Mouse (Mus musculus) cerebellum, adult 2 months (tissue): ENCODE measurements around the gene Abl1. TPM values are rescaled to one million over a fixed set of nuclear protein-coding genes. Genes with fewer than 3 reads are reported as not detected.
"Not testable (repeated sequence)": the region's sequence is repeated elsewhere in the genome, so short reads cannot be mapped to it uniquely, and the experiment has no call there.

ENCODE experiments used
- DNase-seq, 2 experiments: peaks; one replicate each; pipeline ENCODE4 v3.0.0; 2021
- H3K27ac ChIP-seq: fragments of 200-500 bp; 2 replicates; pipeline ENCODE4 v1.5.1; 2012; ENCODE audit warnings: low read length, control low read depth, inconsistent platforms; ENCODE audit not compliant: insufficient read depth
- H3K27me3 ChIP-seq: fragments of 200-500 bp; 2 replicates; pipeline ENCODE4 v1.6.1; 2012; ENCODE audit warnings: inconsistent platforms, mild to moderate bottlenecking, low read length, moderate library complexity; ENCODE audit not compliant: control insufficient read depth, insufficient read depth
- H3K4me1 ChIP-seq: fragments of 200-500 bp; 2 replicates; pipeline ENCODE4 v1.6.1; 2011; ENCODE audit warnings: low read length; ENCODE audit not compliant: control insufficient read depth, insufficient read depth
- H3K4me3 ChIP-seq: fragments of 200-500 bp; replicated peaks from 2 replicates; pipeline ENCODE3; 2011; ENCODE audit warnings: mild to moderate bottlenecking, low read depth, low read length, control low read depth; ENCODE audit not compliant: insufficient read depth
- CTCF ChIP-seq: fragments of 200-500 bp; IDR thresholded peaks from 2 replicates; pipeline ENCODE4 v1.5.1; 2011; ENCODE audit warnings: low read depth, mild to moderate bottlenecking, control low read depth, low read length, moderate library complexity, borderline replicate concordance; ENCODE audit not compliant: insufficient read depth
- POLR2A ChIP-seq: fragments of 200-500 bp; IDR thresholded peaks from 2 replicates; pipeline ENCODE4 v1.6.1; 2011; ENCODE audit warnings: low read length, control low read depth, borderline replicate concordance; ENCODE audit not compliant: insufficient read depth
- WGBS: fragments of 180-500 bp; shearing (Covaris S2); methylation state at CpG from one replicate; pipeline ENCODE4 v1.1.7; 2018; 5-methylcytosine and 5-hydroxymethylcytosine counted together
- polyA plus RNA-seq: library from polyadenylated mRNA; depleted of rRNA; stranded (reverse); fragments of >200 nt; gene quantifications from 2 replicates; pipeline ENCODE4 v1.2.3, GENCODE M21; 2012

The Abl1 gene
- polyA plus RNA-seq, 1 experiment = 45.0 TPM

GRCm38 (mm10) chr2:31653971-31654853 lies 34.0 kb upstream of the Abl1 start:
- TF ChIP-seq CTCF (no peak), POLR2A (no peak)
- no peaks in the 10 kb centered on the region for H3K27me3 ChIP-seq
- peak; percentile 47 to 54 for DNase-seq
- whole genome bisulfite sequencing = under 1% methylated on average over 88 of the region's 109 CpGs
- H3K4me3 ChIP-seq = peak overlapping the region; percentile 65
- H3K27ac ChIP-seq = no peak overlapping the region
- no peaks in the 10 kb centered on the region for H3K4me1 ChIP-seq

DNA sequence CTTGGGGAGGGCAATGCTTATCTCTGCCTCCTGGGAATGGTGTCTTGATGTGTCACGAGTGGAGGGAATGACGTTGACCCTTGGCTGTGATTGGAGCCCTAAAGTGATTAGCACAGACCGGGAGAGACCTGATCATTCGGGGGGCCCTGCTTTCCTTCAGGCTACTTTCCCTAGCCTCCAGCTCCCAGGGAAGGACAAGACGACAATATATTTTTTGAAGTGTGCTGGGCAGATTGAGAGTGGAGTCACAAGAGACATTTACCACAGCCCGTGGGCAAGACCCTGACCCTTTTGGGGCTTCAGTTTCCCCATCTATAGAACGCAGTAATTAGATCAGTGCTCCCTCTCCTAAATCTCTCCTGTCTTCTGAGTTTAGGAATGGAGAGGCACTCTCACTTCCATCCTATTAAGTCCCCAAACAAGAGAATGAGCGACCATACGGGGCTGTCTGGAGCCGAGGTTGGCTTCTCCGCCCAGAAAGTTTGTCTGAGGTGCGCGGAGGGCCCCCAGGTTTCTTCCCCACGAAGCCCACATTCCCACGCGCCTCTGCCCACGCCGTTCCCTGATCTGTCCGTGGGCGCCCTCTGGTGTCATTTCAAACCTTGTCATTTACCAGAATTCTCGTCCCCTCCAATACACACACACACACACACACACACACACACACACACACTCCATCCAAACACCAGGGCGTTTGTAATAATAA lies 33.2 kb upstream of the Abl1 start:
- peak; percentile 47 to 71 for DNase-seq
- Histone ChIP-seq H3K27ac (no peak overlapping the region), H3K4me1 (no peaks in the 10 kb centered on the region), H3K27me3 (no peaks in the 10 kb centered on the region; the same call in 1 of the 2 replicates), H3K4me3 (peak overlapping the region; percentile 48)
- WGBS = 3% methylated on average over 22 of the region's 22 CpGs
- TF ChIP-seq CTCF (peak; percentile 63; the same call in 1 of the 2 replicates), POLR2A (no peak)

- no peaks in the 10 kb centered on the region; the same call in 1 of the 2 replicates for H3K27me3 ChIP-seq
- no peak for TF ChIP-seq POLR2A
- no peak for TF ChIP-seq CTCF
- no peak for DNase-seq
- H3K4me1 ChIP-seq = no peaks in the 10 kb centered on the region
- no peak overlapping the region for H3K4me3 ChIP-seq
- WGBS = 90% methylated on average over 7 of the region's 7 CpGs
- no peak overlapping the region for H3K27ac ChIP-seq
Measured at GRCm38 (mm10) chr2:31656374-31656773, 31.8 kb upstream of the Abl1 start.

GRCm38 (mm10) chr2:31662939-31663803 lies 25.0 kb upstream of the Abl1 start:
- no peak for TF ChIP-seq CTCF
- no peak for TF ChIP-seq POLR2A
- no peak for DNase-seq
- H3K4me1 ChIP-seq = no peaks in the 10 kb centered on the region
- H3K4me3 ChIP-seq = no peak overlapping the region
- 78% methylated on average over 8 of the region's 8 CpGs for WGBS
- H3K27ac ChIP-seq = no peak overlapping the region
- H3K27me3 ChIP-seq = no peaks in the 10 kb centered on the region; the same call in 1 of the 2 replicates

GRCm38 (mm10) chr2:31663804-31664180 lies 24.4 kb upstream of the Abl1 start:
- no peaks in the 10 kb centered on the region; the same call in 1 of the 2 replicates for H3K27me3 ChIP-seq

DNA sequence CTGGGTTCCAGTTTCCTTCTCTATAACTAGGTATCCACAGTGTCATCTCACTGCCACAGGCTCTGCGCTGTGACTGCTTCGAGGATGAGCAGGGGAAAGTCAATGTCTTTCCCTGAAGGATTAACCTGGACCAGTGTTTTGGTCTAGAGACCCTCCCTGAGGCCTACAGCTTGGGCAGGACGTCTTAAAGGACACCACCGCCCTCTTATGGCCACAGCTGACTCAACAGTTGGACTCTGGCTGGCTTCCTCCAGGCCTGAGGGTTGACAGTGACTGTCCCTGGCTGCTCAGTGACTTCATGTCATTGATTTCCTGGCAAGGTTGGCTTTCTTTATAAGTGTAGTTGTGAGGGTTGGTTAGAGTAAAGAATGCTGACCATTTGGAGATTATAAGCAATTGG lies 20.8 kb upstream of the Abl1 start:
- 32% methylated on average over 4 of the region's 4 CpGs for WGBS
- no peaks in the 10 kb centered on the region for H3K27me3 ChIP-seq

More at GRCm38 (mm10) chr2:31663804-31664180, 24.4 kb upstream of the Abl1 start:
- Histone ChIP-seq H3K4me3 (no peak overlapping the region), H3K27ac (no peak overlapping the region), H3K4me1 (no peaks in the 10 kb centered on the region)
- no peak for TF ChIP-seq POLR2A
- TF ChIP-seq CTCF = no peak
- DNase-seq = no peak
- 89% methylated on average over 1 of the region's 1 CpGs for WGBS

DNA sequence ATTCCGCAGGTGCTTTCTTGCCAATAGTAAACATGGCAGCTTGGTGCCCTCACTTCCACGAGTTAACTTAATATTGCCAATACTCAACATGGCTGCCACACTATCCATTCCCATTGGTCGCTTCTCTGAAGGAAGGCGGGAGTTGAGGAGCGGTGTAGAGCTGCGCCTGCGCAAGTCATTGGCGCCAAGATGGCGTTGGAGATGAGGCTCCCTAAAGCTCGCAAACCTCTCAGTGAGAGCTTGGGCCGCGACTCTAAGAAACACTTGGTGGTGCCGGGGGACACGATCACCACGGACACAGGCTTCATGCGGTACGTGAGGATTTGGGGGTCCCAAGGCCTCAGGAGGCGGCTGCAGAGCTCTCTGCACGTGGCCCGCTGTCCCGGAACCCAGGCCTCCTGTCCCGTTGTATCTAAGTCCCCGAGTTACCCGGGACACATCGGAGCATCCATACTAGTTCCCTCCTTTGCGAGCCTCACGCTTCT lies 17.6 kb upstream of the Abl1 start, which contains the start of gene Exosc2:
Gene Exosc2, plus strand, starts transcription at position 165 of the 485 bp plus-strand sequence.
- peaks cover 4% of the 10 kb centered on the region for H3K4me1 ChIP-seq
- H3K27ac ChIP-seq = no peak within 1 kb of the TSS
- H3K27me3 ChIP-seq = no peaks in the 10 kb centered on the region
- DNase-seq = peak; percentile 92 to 94
- WGBS = under 1% methylated on average over 27 of the region's 27 CpGs
- peak within 1 kb of the TSS; percentile 97 for H3K4me3 ChIP-seq
- TF ChIP-seq CTCF (no peak), POLR2A (peak; percentile 98)

More for the DNA sequence above, 20.8 kb upstream of the Abl1 start:
- Histone ChIP-seq H3K4me1 (peaks cover 3% of the 10 kb centered on the region), H3K4me3 (no peak overlapping the region), H3K27ac (no peak overlapping the region)
- no peak for DNase-seq
- 0 out of 2 replicates have a peak, but pooled peaks have one; percentile 9 for TF ChIP-seq CTCF
- no peak for TF ChIP-seq POLR2A

- DNase-seq = no peak
- 90% methylated on average over 6 of the region's 6 CpGs for WGBS
- H3K4me3 ChIP-seq = no peak overlapping the region
Measured at GRCm38 (mm10) chr2:31678641-31679040, 9.5 kb upstream of the Abl1 start.

DNA sequence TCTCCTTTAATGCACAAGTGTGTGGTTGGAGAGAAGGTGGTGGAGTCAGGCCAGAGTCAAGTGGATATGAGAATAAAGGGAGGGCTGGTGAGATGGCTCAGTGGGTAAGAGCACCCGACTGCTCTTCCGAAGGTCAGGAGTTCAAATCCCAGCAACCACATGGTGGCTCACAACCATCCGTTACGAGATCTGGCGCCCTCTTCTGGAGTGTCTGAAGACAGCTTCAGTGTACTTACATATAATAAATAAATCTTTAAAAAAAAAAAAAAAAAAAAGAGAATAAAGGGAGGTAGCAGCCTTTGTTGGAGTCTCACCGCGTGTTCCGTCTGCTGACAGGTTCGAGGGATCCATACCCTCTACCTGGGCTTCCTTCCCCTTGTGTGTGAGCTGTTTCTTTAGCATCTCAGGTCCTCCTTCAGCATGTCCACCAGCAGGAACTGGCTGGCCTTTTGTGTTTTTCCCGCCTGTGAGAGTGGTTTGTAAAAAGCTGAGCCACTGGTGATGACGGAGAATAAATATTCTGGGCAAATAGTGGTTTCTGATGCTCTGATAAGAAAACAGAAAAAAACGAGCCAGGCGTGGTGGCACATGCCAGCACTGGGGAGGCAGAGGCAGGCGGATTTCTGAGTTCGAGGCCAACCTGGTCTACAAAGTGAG lies 7.0 kb upstream of the Abl1 start:
- not testable (repeated sequence) for DNase-seq, H3K4me3 ChIP-seq, H3K4me1 ChIP-seq, H3K27me3 ChIP-seq, H3K27ac ChIP-seq
- WGBS = 86% methylated on average over 15 of the region's 15 CpGs

More at GRCm38 (mm10) chr2:31678641-31679040, 9.5 kb upstream of the Abl1 start:
- no peaks in the 10 kb centered on the region for H3K27me3 ChIP-seq
- H3K27ac ChIP-seq = no peak overlapping the region
- TF ChIP-seq CTCF = no peak
- TF ChIP-seq POLR2A = no peak
- H3K4me1 ChIP-seq = no peaks in the 10 kb centered on the region
